Mouse (Mus musculus): ENCODE measurements around the gene Qars. TPM values are rescaled to one million over a fixed set of nuclear protein-coding genes. Genes with fewer than 3 reads are reported as not detected.
A peak's percentile ranks its signal among the peaks of the same experiment; 100 is the strongest.

The Qars gene
- 140 and 204 TPM in 2 replicates for polyA plus RNA-seq (2012; rRNA removed)

DNA sequence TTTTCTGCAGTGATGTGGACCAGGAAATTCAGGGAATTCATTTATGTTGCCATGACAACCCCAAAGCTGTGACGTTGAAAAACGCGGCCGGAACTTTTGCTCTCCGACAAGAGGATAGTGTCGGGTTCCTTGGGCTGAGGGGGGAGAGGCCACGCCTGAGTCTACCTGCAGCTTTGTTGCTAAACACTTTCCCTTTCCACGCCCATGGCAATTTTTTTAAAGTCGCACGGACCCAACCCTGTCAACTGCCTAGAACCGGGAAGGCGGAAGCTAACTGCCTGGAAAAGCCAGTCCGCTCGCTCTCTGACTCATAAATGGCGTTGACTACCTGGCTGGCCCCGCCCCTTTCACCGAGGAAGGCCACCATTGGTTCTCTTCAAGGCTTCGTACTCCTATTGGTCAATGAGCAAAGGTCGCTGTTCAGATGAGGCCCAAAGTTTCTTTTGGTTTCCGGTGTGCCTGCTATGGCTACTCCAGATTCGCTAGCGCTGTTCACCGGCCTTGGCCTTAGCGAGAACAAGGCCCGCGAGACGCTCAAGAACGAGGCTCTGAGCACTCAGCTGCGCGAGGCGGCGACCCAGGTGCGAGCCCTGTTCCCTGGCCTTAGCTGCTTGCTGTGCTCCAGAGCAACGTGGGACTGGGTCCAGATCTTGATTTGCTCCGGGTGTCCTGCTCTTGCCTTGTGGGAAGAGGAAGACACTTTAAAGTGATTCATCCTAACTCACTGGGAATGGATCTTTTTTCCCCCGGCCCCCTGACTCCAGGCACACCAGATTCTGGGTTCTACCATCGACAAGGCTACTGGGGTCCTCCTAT lies at the start of gene Qars:
Qars (plus strand) TSS at position 88 of the 816 bp plus-strand sequence.
- 1% methylated on average over 37 of the region's 37 CpGs for WGBS
- TF ChIP-seq POLR2A (IDR thresholded peaks at IDR 0.05; ENCODE audit: borderline replicate concordance, extremely low read depth, low read depth, low read length) (peak; percentile 76; the same call in 1 of the 2 replicates), CTCF (IDR thresholded peaks at IDR 0.05; ENCODE audit: insufficient read depth, low read length) (no peak)
- Histone ChIP-seq H3K4me3 (replicated peaks; ENCODE audit: extremely low read depth, low read depth, low read length) (peak within 1 kb of the TSS; percentile 71), H3K4me1 (ENCODE audit: control insufficient read depth, insufficient read depth, low read length) (peaks cover 5% of the 10 kb centered on the region; the same call in 1 of the 2 replicates)
- peak; percentile 91 for DNase-seq

DNA sequence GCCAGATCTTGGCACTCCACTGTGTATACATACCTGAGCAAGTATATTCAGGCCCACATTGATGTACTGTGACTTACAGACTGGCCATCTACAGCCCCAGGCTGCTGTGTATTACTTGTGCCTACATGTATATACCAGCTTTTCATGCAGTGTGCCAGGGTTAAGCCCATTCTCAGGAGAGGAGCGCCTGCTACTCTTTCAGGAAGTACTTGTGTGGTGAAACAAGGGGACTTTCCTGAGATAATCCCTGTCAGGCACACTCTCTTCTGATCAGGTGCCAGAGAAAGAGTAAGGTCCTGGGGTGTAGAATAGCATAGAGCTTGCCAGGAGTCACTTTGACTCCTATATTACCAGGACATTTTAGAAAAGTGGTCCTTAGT lies 47.6 kb upstream of the Qars start:
- no peak overlapping the region for H3K4me3 ChIP-seq (replicated peaks; ENCODE audit: extremely low read depth, low read depth, low read length)
- TF ChIP-seq CTCF (IDR thresholded peaks at IDR 0.05; ENCODE audit: insufficient read depth, low read length) (no peak), POLR2A (IDR thresholded peaks at IDR 0.05; ENCODE audit: borderline replicate concordance, extremely low read depth, low read depth, low read length) (no peak)
- DNase-seq, result no peak
- 46% methylated on average over 1 of the region's 1 CpGs for WGBS
- peaks cover 14% of the 10 kb centered on the region for H3K4me1 ChIP-seq (ENCODE audit: control insufficient read depth, insufficient read depth, low read length)

DNA sequence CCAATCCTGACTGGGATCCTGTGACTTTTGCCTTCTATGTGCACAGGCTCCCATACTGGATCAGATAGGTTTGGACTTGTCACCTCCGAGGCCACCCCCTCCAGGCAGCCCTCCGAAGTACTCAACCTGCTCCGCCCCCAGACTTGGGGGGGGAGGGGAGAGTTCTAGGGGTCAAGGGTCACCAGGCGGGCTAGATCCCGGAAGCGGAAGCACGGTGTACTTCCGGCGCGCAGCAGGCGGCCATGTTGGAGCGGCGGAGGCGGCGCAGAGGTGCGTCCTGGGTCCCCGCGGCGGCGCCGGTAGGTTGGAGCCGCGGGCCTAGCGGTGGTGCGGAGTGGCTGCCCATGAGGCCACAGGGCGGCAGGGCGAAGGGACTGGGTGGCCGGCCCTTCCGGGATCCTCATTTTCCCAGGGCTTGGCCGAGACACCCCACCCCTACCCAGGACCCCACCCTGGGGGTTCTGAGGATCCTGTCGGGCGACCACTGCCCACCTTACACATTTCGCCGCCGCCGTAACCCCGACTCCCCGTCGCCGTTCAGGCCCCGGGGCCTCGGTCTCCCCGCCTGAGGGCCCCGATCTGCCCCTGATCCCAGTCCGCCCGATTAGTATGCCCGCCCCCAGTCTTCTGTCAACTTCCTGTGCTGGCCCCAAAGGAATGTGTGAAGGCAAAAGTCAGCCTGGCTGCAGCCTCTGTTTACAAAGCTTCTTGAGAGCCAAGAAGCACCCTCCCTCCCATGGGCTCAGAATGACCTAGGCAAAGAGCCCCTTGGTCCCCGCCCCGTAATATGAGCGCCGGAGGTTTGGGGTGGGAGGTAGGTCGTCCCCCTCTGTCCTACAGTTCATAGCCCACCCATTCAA lies 47.0 kb upstream of the Qars start, which contains the start of gene Ccdc71:
Ccdc71 (plus strand) TSS at position 209 of the 860 bp plus-strand sequence.
- no peak for TF ChIP-seq CTCF (IDR thresholded peaks at IDR 0.05; ENCODE audit: insufficient read depth, low read length)
- peak; percentile 76; the same call in 1 of the 2 replicates for TF ChIP-seq POLR2A (IDR thresholded peaks at IDR 0.05; ENCODE audit: borderline replicate concordance, extremely low read depth, low read depth, low read length)
- Histone ChIP-seq H3K4me1 (ENCODE audit: control insufficient read depth, insufficient read depth, low read length) (peaks cover 14% of the 10 kb centered on the region), H3K4me3 (replicated peaks; ENCODE audit: extremely low read depth, low read depth, low read length) (peak within 1 kb of the TSS; percentile 82)
- peak; percentile 86 for DNase-seq
- WGBS, result under 1% methylated on average over 48 of the region's 52 CpGs

DNA sequence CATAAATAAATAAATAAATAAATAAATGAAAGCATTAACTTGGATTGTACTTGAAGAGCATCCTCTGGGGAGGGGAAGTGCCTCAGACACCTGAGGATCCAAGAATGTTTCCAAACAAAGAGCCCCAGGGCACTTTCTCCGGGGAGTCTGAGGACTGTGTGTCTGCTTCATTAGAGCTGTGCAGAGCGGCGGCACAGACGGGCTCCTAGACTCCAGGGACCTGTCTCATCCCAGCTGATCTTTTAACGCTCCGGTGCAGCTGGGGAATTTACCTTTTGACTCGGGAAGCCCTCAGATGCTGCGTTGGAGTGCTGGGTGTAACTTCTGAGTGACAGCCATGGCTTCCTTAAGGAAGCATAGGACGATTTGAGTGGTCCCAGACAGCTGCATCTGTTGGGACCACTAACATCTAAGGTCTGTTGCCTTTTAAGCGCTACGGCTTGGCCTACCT lies 46.3 kb upstream of the Qars start, which contains the start of gene Klhdc8b:
Klhdc8b (minus strand) TSS at position 401 of the 451 bp plus-strand sequence.
- no peak for DNase-seq

DNA sequence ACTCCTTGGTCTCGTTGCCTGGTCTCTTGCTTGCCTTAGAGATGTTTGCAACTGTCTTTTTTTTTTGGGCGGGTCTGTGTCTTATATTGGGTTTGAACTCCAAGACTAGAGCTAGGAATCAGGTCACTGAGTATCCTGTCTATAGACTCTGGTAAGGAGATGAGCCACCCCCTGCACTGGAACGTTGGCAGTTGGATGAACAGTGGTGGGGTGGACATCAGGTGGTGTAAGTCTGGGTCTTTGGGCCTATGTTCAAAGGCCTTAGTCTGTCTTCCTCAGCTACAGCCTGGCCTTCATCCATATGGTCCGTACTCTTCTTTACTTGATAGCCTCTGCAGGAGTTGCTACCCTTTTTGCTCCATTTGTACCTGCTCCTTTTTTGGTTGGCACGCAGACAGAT lies 45.8 kb upstream of the Qars start:
- 69% methylated on average over 5 of the region's 5 CpGs for WGBS
- Histone ChIP-seq H3K4me1 (ENCODE audit: control insufficient read depth, insufficient read depth, low read length) (peaks cover 14% of the 10 kb centered on the region), H3K4me3 (replicated peaks; ENCODE audit: extremely low read depth, low read depth, low read length) (peak overlapping the region; percentile 14)
- no peak for DNase-seq
- TF ChIP-seq CTCF (IDR thresholded peaks at IDR 0.05; ENCODE audit: insufficient read depth, low read length) (no peak), POLR2A (IDR thresholded peaks at IDR 0.05; ENCODE audit: borderline replicate concordance, extremely low read depth, low read depth, low read length) (no peak)

More for the DNA sequence above, 46.3 kb upstream of the Qars start, which contains the start of gene Klhdc8b:
- WGBS, result 17% methylated on average over 11 of the region's 11 CpGs
- no peak for TF ChIP-seq POLR2A (IDR thresholded peaks at IDR 0.05; ENCODE audit: borderline replicate concordance, extremely low read depth, low read depth, low read length)
- no peak for TF ChIP-seq CTCF (IDR thresholded peaks at IDR 0.05; ENCODE audit: insufficient read depth, low read length)
- H3K4me3 ChIP-seq (replicated peaks; ENCODE audit: extremely low read depth, low read depth, low read length), result peak within 1 kb of the TSS; percentile 82
- peaks cover 14% of the 10 kb centered on the region for H3K4me1 ChIP-seq (ENCODE audit: control insufficient read depth, insufficient read depth, low read length)

DNA sequence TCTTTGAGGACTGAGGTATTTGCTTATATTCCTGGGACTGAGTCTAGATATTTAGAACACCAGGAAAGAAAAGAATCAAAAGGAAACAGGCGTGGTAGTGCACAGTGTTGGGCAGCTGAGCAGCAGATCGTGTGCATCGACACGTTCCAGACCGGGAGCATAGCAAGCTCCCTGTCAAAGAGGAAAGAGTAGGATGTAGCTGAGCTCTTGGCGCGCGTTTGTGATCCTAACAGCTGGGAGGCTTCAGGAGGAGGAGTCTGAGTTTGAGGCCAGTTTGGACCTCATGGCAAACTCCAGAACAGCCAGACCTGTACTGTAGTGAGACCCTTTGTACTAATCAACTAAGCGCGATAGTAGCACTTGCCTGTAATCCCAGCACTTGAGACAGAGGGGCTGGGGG lies 45.3 kb upstream of the Qars start:
- peak; percentile 20 for DNase-seq
- peak; percentile 43; the same call in 1 of the 2 replicates for TF ChIP-seq POLR2A (IDR thresholded peaks at IDR 0.05; ENCODE audit: borderline replicate concordance, extremely low read depth, low read depth, low read length)
- TF ChIP-seq CTCF (IDR thresholded peaks at IDR 0.05; ENCODE audit: insufficient read depth, low read length), result no peak
- Histone ChIP-seq H3K4me3 (replicated peaks; ENCODE audit: extremely low read depth, low read depth, low read length) (peak overlapping the region; percentile 34), H3K4me1 (ENCODE audit: control insufficient read depth, insufficient read depth, low read length) (peaks cover 14% of the 10 kb centered on the region)
- 41% methylated on average over 10 of the region's 10 CpGs for WGBS

DNA sequence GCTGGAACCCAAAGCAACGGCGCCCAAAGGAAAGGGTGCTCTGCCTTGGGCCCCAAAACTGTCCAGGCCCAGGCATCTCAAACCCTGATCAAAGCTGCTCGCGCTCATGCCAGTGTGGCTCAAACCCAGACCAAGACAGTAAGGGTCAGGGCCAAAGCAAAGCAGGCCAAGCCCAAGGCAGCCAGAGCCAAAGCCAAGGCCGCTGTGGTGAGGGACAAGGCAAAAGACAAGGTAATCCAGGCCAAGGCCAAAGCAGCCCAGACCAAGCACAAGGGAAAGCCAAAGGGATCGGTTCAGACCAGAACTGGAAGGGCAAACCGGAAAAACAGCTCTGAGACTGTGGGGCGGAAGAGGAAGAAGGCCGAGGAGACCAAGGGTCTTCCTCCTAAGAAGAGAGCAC lies 43.8 kb upstream of the Qars start:
- WGBS, result 88% methylated on average over 9 of the region's 9 CpGs
- no peak for TF ChIP-seq CTCF (IDR thresholded peaks at IDR 0.05; ENCODE audit: insufficient read depth, low read length)
- no peak for TF ChIP-seq POLR2A (IDR thresholded peaks at IDR 0.05; ENCODE audit: borderline replicate concordance, extremely low read depth, low read depth, low read length)
- Histone ChIP-seq H3K4me1 (ENCODE audit: control insufficient read depth, insufficient read depth, low read length) (peaks cover 14% of the 10 kb centered on the region), H3K4me3 (replicated peaks; ENCODE audit: extremely low read depth, low read depth, low read length) (no peak overlapping the region)
- no peak for DNase-seq

DNA sequence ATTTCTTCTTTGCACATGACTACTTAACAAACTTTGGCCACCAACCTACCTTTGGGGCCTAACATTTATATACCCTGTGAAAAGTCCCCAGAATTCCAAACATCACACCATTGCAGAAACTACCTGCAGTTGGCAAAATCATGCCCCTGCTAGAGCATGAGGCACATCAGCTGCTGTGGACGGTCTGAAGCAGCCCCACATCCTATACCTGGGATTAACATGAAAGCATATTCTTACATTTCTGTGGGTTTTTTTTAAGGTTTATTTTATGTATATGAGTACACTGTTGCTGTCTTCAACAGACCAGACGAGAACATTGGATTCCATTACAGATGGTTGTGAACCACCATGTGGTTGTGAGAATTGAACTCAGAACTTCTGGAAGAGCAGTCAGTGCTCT lies 41.3 kb upstream of the Qars start:
- DNase-seq, result no peak
- WGBS, result 88% methylated on average over 2 of the region's 2 CpGs
- no peak for TF ChIP-seq CTCF (IDR thresholded peaks at IDR 0.05; ENCODE audit: insufficient read depth, low read length)
- TF ChIP-seq POLR2A (IDR thresholded peaks at IDR 0.05; ENCODE audit: borderline replicate concordance, extremely low read depth, low read depth, low read length), result no peak
- H3K4me3 ChIP-seq (replicated peaks; ENCODE audit: extremely low read depth, low read depth, low read length), result no peak overlapping the region
- peaks cover 14% of the 10 kb centered on the region for H3K4me1 ChIP-seq (ENCODE audit: control insufficient read depth, insufficient read depth, low read length)

DNA sequence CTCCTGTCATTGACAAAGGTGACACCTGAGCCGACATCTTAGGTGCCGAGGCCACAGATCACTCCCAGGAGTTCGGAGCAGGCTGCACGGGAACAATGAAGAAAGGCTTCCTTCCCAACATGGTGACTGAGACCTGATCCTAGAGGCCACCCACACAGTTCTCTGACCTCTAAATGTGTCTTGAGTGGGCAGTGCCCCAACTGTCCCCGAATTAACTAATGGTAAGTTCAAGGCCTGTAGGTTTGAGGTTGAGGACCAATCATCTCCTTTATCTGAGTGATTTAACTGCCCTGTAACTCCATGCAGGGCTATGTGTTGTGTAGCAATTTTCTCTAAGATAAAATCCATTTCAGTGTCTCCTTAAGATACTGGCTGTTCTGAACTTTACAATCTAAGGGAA lies 38.1 kb upstream of the Qars start:
- Histone ChIP-seq H3K4me3 (replicated peaks; ENCODE audit: extremely low read depth, low read depth, low read length) (no peak overlapping the region), H3K4me1 (ENCODE audit: control insufficient read depth, insufficient read depth, low read length) (no peaks in the 10 kb centered on the region)
- DNase-seq, result no peak
- TF ChIP-seq CTCF (IDR thresholded peaks at IDR 0.05; ENCODE audit: insufficient read depth, low read length) (no peak), POLR2A (IDR thresholded peaks at IDR 0.05; ENCODE audit: borderline replicate concordance, extremely low read depth, low read depth, low read length) (no peak)
- WGBS, result 49% methylated on average over 5 of the region's 5 CpGs
